Mouse (Mus musculus) CH12.LX (cell line): ENCODE results near the gene Gm6993. TPM values are rescaled to one million over a fixed set of nuclear protein-coding genes. Genes with fewer than 3 reads are reported as not detected.

ENCODE experiments used
- DNase-seq: peaks from one replicate; pipeline ENCODE4 v3.0.0-alpha.2; 2013; ENCODE audit errors: extremely low read depth
- H3K27ac ChIP-seq: 2 replicates; pipeline ENCODE4 v1.5.1; 2012; ENCODE audit warnings: low read depth, mild to moderate bottlenecking, control low read depth, moderate library complexity; ENCODE audit not compliant: insufficient read depth
- H3K27me3 ChIP-seq: replicated peaks from 2 replicates; pipeline ENCODE3; 2012; ENCODE audit warnings: inconsistent platforms
- H3K36me3 ChIP-seq, 2 experiments: replicated peaks in 1 of 2; 2 replicates each; pipeline versions ENCODE3 to v1.6.1; 2012; ENCODE audit warnings: inconsistent platforms in 1 of 2, low read length in 1 of 2, mild to moderate bottlenecking in 1 of 2, mixed read lengths in 1 of 2, moderate library complexity in 1 of 2; ENCODE audit not compliant: control insufficient read depth in 1 of 2, insufficient read depth in 1 of 2
- H3K4me1 ChIP-seq, 2 experiments: 2 replicates each; pipeline ENCODE4 v1.6.1; 2012; ENCODE audit warnings: inconsistent platforms in 1 of 2, moderate library complexity in 1 of 2; ENCODE audit not compliant: insufficient read depth in 2 of 2, control insufficient read depth in 1 of 2
- H3K4me2 ChIP-seq: 2 replicates; pipeline ENCODE4 v1.6.1; 2012; ENCODE audit warnings: low read depth, mild to moderate bottlenecking, control low read depth; ENCODE audit not compliant: poor library complexity, insufficient read depth, severe bottlenecking
- H3K4me3 ChIP-seq, 3 experiments: fragments of 150-350 bp in 1 of 3; sonication (generic) in 1 of 3; replicated peaks in 1 of 3; 2 replicates each; pipeline versions ENCODE3 to v1.5.1; 2011 to 2012; ENCODE audit warnings: low read depth in 2 of 3, low read length in 2 of 3, mild to moderate bottlenecking in 2 of 3, moderate library complexity in 2 of 3, control low read depth in 1 of 3, improper control_type of control experiment in 1 of 3, inconsistent platforms in 1 of 3, mixed read lengths in 1 of 3; ENCODE audit not compliant: poor library complexity in 1 of 3
- H3K79me2 ChIP-seq: replicated peaks from 2 replicates; pipeline ENCODE4 v1.6.1; 2012; ENCODE audit warnings: mild to moderate bottlenecking, moderate library complexity; ENCODE audit not compliant: control insufficient read depth, poor library complexity, insufficient read depth, severe bottlenecking; ENCODE audit errors: extremely low read depth
- H3K9ac ChIP-seq: 2 replicates; pipeline ENCODE4 v1.6.1; 2012; ENCODE audit warnings: low read depth, mild to moderate bottlenecking, control low read depth, moderate library complexity; ENCODE audit not compliant: insufficient read depth
- H3K9me3 ChIP-seq: replicated peaks from 2 replicates; pipeline ENCODE3; 2012; ENCODE audit warnings: low read length, inconsistent platforms, mixed read lengths
- BHLHE40 ChIP-seq: IDR thresholded peaks from 2 replicates; pipeline ENCODE4 v1.6.1; 2011; ENCODE audit warnings: mild to moderate bottlenecking, low read depth, low read length, improper control_type of control experiment
- CHD1 ChIP-seq: IDR thresholded peaks from 2 replicates; pipeline ENCODE4 v1.6.1; 2012; ENCODE audit warnings: low read depth, low read length, improper control_type of control experiment, inconsistent platforms
- CTCF ChIP-seq, 2 experiments: IDR thresholded peaks in 1 of 2; conservative IDR thresholded peaks in 1 of 2; 2 replicates each; pipeline ENCODE4 v1.5.1; 2011 to 2012; ENCODE audit warnings: low read depth in 2 of 2, low read length in 2 of 2, improper control_type of control experiment in 1 of 2, inconsistent platforms in 1 of 2, mild to moderate bottlenecking in 1 of 2, moderate library complexity in 1 of 2
- E2F4 ChIP-seq: IDR thresholded peaks from 2 replicates; pipeline ENCODE4 v1.6.1; 2011; ENCODE audit warnings: low read depth, low read length, improper control_type of control experiment; ENCODE audit not compliant: insufficient replicate concordance
- ETS1 ChIP-seq: conservative IDR thresholded peaks from 2 replicates; pipeline ENCODE4 v1.6.1; 2012; ENCODE audit warnings: low read depth, mild to moderate bottlenecking, inconsistent platforms, low read length, improper control_type of control experiment, moderate library complexity
- GABPA ChIP-seq: IDR thresholded peaks from 2 replicates; pipeline ENCODE4 v1.6.1; 2012; ENCODE audit warnings: low read depth, low read length, improper control_type of control experiment, inconsistent platforms; ENCODE audit not compliant: insufficient replicate concordance
- JUN ChIP-seq: IDR thresholded peaks from 2 replicates; pipeline ENCODE4 v1.6.1; 2011; ENCODE audit warnings: low read depth, mild to moderate bottlenecking, low read length, improper control_type of control experiment, moderate library complexity; ENCODE audit not compliant: insufficient read depth
- JUND ChIP-seq: conservative IDR thresholded peaks from 2 replicates; pipeline ENCODE4 v1.6.1; 2011; ENCODE audit warnings: low read depth, low read length, improper control_type of control experiment
- MAZ ChIP-seq: IDR thresholded peaks from 2 replicates; pipeline ENCODE4 v1.6.1; 2012; ENCODE audit warnings: low read depth, mild to moderate bottlenecking, inconsistent platforms, low read length, improper control_type of control experiment, moderate library complexity
- NELFE ChIP-seq: IDR thresholded peaks from 2 replicates; pipeline ENCODE4 v1.6.1; 2011; ENCODE audit warnings: low read depth, low read length, improper control_type of control experiment
- NRF1 ChIP-seq: IDR thresholded peaks from 2 replicates; pipeline ENCODE4 v1.6.1; 2014; ENCODE audit warnings: low read depth, mild to moderate bottlenecking, inconsistent platforms, low read length, improper control_type of control experiment, moderate library complexity
- POLR2AphosphoS2 ChIP-seq: IDR thresholded peaks from 2 replicates; pipeline ENCODE4 v1.6.1; 2011; ENCODE audit warnings: low read depth, low read length, improper control_type of control experiment
- RAD21 ChIP-seq: IDR thresholded peaks from 2 replicates; pipeline ENCODE4 v1.6.1; 2011; ENCODE audit warnings: low read depth, mild to moderate bottlenecking, low read length, improper control_type of control experiment, moderate library complexity
- RCOR1 ChIP-seq: conservative IDR thresholded peaks from 2 replicates; pipeline ENCODE4 v1.6.1; 2012; ENCODE audit warnings: low read depth, mild to moderate bottlenecking, inconsistent platforms, low read length, improper control_type of control experiment
- SMC3 ChIP-seq: IDR thresholded peaks from 2 replicates; pipeline ENCODE4 v1.6.1; 2011; ENCODE audit warnings: low read depth, low read length, improper control_type of control experiment
- TBP ChIP-seq: conservative IDR thresholded peaks from 2 replicates; pipeline ENCODE4 v1.6.1; 2011; ENCODE audit warnings: low read depth, low read length, improper control_type of control experiment
- UBTF ChIP-seq: IDR thresholded peaks from 2 replicates; pipeline ENCODE4 v1.6.1; 2012; ENCODE audit warnings: low read depth, mild to moderate bottlenecking, inconsistent platforms, low read length, improper control_type of control experiment, moderate library complexity
- ZKSCAN1 ChIP-seq: IDR thresholded peaks from 2 replicates; pipeline ENCODE4 v1.6.1; 2012; ENCODE audit warnings: low read depth, inconsistent platforms, low read length, improper control_type of control experiment, borderline replicate concordance
- ZMIZ1 ChIP-seq: IDR thresholded peaks from 2 replicates; pipeline ENCODE4 v1.6.1; 2012; ENCODE audit warnings: low read depth, mild to moderate bottlenecking, inconsistent platforms, low read length, improper control_type of control experiment
- dilution Hi-C: fragments of 300-500 bp; cut with MboI; formaldehyde crosslinking; loops from 2 replicates; pipeline ENCODE4 v1.14.3; 2020; ENCODE audit warnings: low sequenced_read_pairs; ENCODE audit not compliant: extremely low pct_unique_long_range_greater_than_20kb, extremely low pct_ligation_motif_present
- in situ Hi-C: fragments of 300-500 bp; cut with MboI; formaldehyde crosslinking; loops from 3 replicates; pipeline ENCODE4 v1.14.3; 2019; ENCODE audit warnings: low sequenced_read_pairs, low pct_ligation_motif_present, low pct_unique_long_range_greater_than_20kb, mixed read lengths
- polyA plus RNA-seq: library from polyadenylated mRNA; unstranded; fragments of >175 nt; gene quantifications from 2 replicates; pipeline ENCODE4 v1.2.1, GENCODE M21; 2012; ENCODE audit warnings: low read depth; ENCODE audit not compliant: insufficient read length
- total RNA-seq, 2 experiments: library from RNA; depleted of rRNA; stranded (reverse); fragments of 300-350 nt in 1 of 2; fragments of >200 nt in 1 of 2; gene quantifications; 2 replicates each; pipeline ENCODE4 v1.2.3; 2012 to 2014

Gm6993 gene
- total and polyA plus RNA-seq, 3 experiments = not detected

GRCm38 (mm10) chr12:31202509-31202908 lies 38.1 kb upstream of the Gm6993 start:
- Histone ChIP-seq H3K4me1 (no peaks in the 10 kb centered on the region), H3K27ac (no peak overlapping the region), H3K9me3 (no peaks in the 10 kb centered on the region), H3K27me3 (no peaks in the 10 kb centered on the region), H3K9ac (no peak overlapping the region), H3K4me3 (no peak overlapping the region), H3K4me2 (no peak overlapping the region), H3K36me3 (no peaks in the 10 kb centered on the region), H3K79me2 (no peaks in the 10 kb centered on the region)
- no peak for DNase-seq
- in situ Hi-C loops = no loop called here
- no peak for TF ChIP-seq RAD21
- TF ChIP-seq RCOR1 = no peak
- no peak for TF ChIP-seq ZMIZ1
- no peak for TF ChIP-seq JUN
- TF ChIP-seq NRF1 = no peak
- dilution Hi-C loops = no loop called here

GRCm38 (mm10) chr12:31203746-31204455 lies 36.7 kb upstream of the Gm6993 start:
- in situ Hi-C loops = no loop called here
- Histone ChIP-seq H3K79me2 (no peaks in the 10 kb centered on the region), H3K4me1 (no peaks in the 10 kb centered on the region), H3K4me3 (no peak overlapping the region), H3K4me2 (no peak overlapping the region), H3K36me3 (no peaks in the 10 kb centered on the region), H3K27me3 (no peaks in the 10 kb centered on the region), H3K9ac (no peak overlapping the region), H3K27ac (no peak overlapping the region), H3K9me3 (no peaks in the 10 kb centered on the region)
- TF ChIP-seq TBP (no peak), RCOR1 (no peak), MAZ (no peak), CTCF (conservative IDR thresholded peaks at IDR 0.05 in 1 of 2, IDR thresholded peaks at IDR 0.05 in 1 of 2; ENCODE audit: low read depth in 2 of 2, low read length in 2 of 2) (no peak), BHLHE40 (no peak), JUN (no peak), JUND (no peak), ETS1 (no peak), GABPA (no peak), E2F4 (no peak)
- DNase-seq = no peak
- dilution Hi-C loops = no loop called here

- in situ Hi-C loops = no loop called here
Observed at GRCm38 (mm10) chr12:31204898-31205297, 35.7 kb upstream of the Gm6993 start.

More at GRCm38 (mm10) chr12:31204898-31205297, 35.7 kb upstream of the Gm6993 start:
- Histone ChIP-seq H3K27ac (no peak overlapping the region), H3K27me3 (no peaks in the 10 kb centered on the region), H3K4me1 (no peaks in the 10 kb centered on the region), H3K79me2 (no peaks in the 10 kb centered on the region)
- dilution Hi-C loops = no loop called here
- DNase-seq = no peak
- TF ChIP-seq JUND (no peak), UBTF (no peak), CHD1 (no peak), RCOR1 (no peak), SMC3 (no peak), NELFE (no peak), POLR2AphosphoS2 (no peak), ZKSCAN1 (no peak), ETS1 (no peak), BHLHE40 (no peak)
- TF ChIP-seq, all 38 proteins: peak for 0
- Histone ChIP-seq H3K9ac (no peak overlapping the region), H3K36me3 (no peaks in the 10 kb centered on the region), H3K9me3 (no peaks in the 10 kb centered on the region), H3K4me2 (no peak overlapping the region), H3K4me3 (no peak overlapping the region)
